Mouse (Mus musculus): ENCODE results near the gene Nlgn1. TPM values are rescaled to one million over a fixed set of nuclear protein-coding genes. Genes with fewer than 3 reads are reported as not detected.

Nlgn1 gene
- polyA plus RNA-seq, 1 experiment from 2014 or later = 0.24 TPM

DNA sequence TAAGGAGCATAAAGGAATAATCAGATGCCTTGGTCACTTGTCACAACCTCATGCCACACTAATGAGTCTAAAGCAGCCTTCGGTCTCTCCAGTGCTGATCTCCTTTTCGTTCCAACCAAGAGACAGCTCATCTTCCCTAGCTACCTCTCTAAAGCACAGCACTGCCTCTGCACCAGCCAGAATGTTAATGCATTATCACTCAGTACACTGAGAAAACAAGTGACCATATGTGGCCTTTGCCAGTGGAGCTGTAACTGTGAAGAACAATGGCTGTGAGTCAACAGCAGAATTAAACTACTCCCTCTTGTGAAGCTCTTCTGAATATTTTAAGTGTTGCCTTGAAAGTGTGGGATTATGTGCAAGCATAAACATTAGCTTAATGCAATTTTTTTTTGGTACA lies 14.9 kb downstream of the Nlgn1 start:
- Histone ChIP-seq H3K36me3 (no peaks in the 10 kb centered on the region), H3K4me3 (no peak overlapping the region), H3K4me2 (no peak overlapping the region), H3K9ac (no peak overlapping the region), H3K4me1 (replicated peaks) (no peaks in the 10 kb centered on the region), H3K27me3 (replicated peaks) (no peaks in the 10 kb centered on the region), H3K27ac (ENCODE audit: poor library complexity, severe bottlenecking) (no peak overlapping the region), H3K9me3 (replicated peaks) (no peaks in the 10 kb centered on the region)
- WGBS = 61% methylated on average over 2 of the region's 2 CpGs
- no peak for ATAC-seq (ENCODE audit: insufficient number of reproducible peaks, low FRiP score)

DNA sequence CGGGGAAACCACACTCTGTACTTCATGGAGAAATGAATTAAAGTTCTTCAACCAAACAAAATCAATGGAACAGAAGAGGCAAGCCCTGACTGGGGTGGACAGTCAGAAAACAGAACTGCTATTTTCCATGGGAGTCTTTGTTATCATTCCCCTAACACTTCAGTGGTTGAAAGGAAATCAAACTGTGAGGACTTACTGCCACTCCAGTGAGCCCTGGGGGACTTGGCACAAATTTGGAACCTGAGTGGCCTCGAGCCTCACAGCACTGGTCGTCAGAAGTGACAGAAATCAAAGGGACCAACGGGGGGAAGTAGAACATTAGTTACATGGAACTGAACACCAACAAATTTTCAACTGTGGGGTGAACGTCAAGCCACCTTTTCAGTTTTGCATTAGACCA lies 34.4 kb downstream of the Nlgn1 start:
- no peak for ATAC-seq (ENCODE audit: insufficient number of reproducible peaks, low FRiP score)
- WGBS = 54% methylated on average over 5 of the region's 5 CpGs

DNA sequence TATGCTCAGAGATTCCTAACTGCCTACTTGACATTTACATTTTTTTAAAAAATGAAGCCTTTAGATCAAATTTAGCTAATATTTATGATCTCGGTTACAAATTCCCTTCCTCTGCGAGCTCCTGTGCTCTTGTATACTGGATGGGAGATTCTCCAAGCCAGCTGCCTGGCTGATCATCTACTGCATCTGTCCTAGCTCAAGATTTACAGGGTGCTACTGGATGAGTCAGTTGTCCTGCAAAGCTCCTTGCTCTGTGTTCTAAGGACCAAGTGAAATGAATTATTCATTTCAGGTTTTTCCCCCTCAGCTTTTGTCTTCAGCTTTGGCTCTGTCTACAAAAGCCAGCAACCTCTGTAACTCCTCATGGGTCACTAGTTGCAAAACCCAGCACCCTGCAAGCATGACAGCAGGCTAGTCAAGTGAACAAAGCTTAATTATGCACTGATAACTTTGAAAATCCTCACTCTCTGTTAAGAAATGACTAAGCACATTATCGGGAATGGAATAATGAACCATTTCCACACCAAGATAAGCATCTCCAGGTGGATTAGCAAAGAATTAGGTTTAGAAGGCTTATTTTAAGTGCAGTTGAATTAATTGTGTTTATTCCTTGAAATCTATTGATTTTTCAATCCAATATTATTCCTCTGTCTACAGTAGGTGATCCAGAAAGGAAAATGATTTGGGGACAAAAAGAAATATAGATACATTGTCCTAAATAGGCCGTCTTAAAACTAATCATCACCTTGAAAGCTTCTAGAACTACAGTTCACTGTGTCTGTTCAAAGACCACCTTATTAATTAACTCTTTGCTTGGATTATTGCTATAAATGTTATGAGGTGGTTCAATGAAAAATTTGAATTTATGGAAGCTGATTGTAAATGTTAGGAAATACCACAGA lies 61.1 kb downstream of the Nlgn1 start:
- Histone ChIP-seq H3K27me3 (replicated peaks) (no peaks in the 10 kb centered on the region), H3K27ac (ENCODE audit: poor library complexity, severe bottlenecking) (no peak overlapping the region), H3K4me2 (no peak overlapping the region), H3K9ac (no peak overlapping the region), H3K4me1 (replicated peaks) (no peaks in the 10 kb centered on the region), H3K36me3 (no peaks in the 10 kb centered on the region), H3K4me3 (no peak overlapping the region), H3K9me3 (replicated peaks) (no peaks in the 10 kb centered on the region)
- WGBS = 59% methylated on average over 4 of the region's 4 CpGs
- no peak for ATAC-seq (ENCODE audit: insufficient number of reproducible peaks, low FRiP score)

More for the DNA sequence above, 34.4 kb downstream of the Nlgn1 start:
- Histone ChIP-seq H3K9me3 (replicated peaks) (no peaks in the 10 kb centered on the region), H3K4me1 (replicated peaks) (no peaks in the 10 kb centered on the region), H3K36me3 (no peaks in the 10 kb centered on the region), H3K9ac (no peak overlapping the region), H3K4me2 (no peak overlapping the region), H3K4me3 (no peak overlapping the region), H3K27ac (ENCODE audit: poor library complexity, severe bottlenecking) (no peak overlapping the region), H3K27me3 (replicated peaks) (no peaks in the 10 kb centered on the region)

DNA sequence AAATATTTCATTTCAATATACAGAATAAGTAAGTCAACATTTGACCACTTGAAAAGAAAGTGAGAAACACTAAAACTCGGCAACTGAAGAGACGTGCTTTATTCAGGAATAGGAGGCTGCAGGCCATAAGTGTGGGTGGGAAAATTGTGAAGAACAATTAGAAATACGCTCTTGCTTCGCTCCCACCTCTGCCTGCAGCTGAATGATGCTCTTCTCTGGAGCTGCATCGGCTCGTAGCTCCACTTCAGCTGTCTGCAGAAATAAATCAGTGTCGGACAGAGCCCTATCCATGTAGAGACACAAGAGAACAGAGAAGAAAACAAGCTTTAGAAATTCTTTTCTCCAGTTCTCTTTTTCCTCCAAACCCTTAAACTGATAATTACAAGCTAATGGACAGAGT lies 85.7 kb downstream of the Nlgn1 start:
- no peak overlapping the region for H3K4me3 ChIP-seq
- H3K27me3 ChIP-seq (replicated peaks) = no peaks in the 10 kb centered on the region
- H3K4me1 ChIP-seq (replicated peaks) = no peaks in the 10 kb centered on the region
- H3K9me3 ChIP-seq (replicated peaks) = no peaks in the 10 kb centered on the region
- H3K4me2 ChIP-seq = no peak overlapping the region
- 80% methylated on average over 7 of the region's 7 CpGs for WGBS
- ATAC-seq (ENCODE audit: insufficient number of reproducible peaks, low FRiP score) = no peak
- no peaks in the 10 kb centered on the region for H3K36me3 ChIP-seq
- H3K9ac ChIP-seq = no peak overlapping the region
- no peak overlapping the region for H3K27ac ChIP-seq (ENCODE audit: poor library complexity, severe bottlenecking)

DNA sequence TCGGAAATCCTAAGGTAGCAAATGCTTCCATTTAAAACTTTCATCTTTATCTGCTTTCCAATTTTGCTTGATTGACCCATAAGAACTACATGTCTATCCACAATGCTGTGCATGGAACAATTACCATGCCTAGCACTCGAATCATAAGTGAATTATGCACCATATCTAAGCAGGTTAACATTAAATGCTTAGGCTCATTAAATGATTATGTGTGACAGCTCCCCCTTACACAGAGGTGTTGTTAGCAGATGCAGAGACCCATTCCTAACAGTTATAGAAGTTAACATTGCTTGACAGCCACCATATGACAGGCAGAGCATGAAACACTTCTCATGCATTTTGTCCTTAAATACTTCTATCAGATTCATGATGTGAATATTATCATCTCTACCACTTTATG lies 89.0 kb downstream of the Nlgn1 start:
- H3K4me3 ChIP-seq = no peak overlapping the region
- H3K9me3 ChIP-seq (replicated peaks) = no peaks in the 10 kb centered on the region
- H3K4me2 ChIP-seq = no peak overlapping the region
- H3K27me3 ChIP-seq (replicated peaks) = no peaks in the 10 kb centered on the region
- H3K4me1 ChIP-seq (replicated peaks) = no peaks in the 10 kb centered on the region
- H3K27ac ChIP-seq (ENCODE audit: poor library complexity, severe bottlenecking) = no peak overlapping the region
- 57% methylated on average over 2 of the region's 2 CpGs for WGBS
- no peak for ATAC-seq (ENCODE audit: insufficient number of reproducible peaks, low FRiP score)
- no peak overlapping the region for H3K9ac ChIP-seq
- H3K36me3 ChIP-seq = no peaks in the 10 kb centered on the region

DNA sequence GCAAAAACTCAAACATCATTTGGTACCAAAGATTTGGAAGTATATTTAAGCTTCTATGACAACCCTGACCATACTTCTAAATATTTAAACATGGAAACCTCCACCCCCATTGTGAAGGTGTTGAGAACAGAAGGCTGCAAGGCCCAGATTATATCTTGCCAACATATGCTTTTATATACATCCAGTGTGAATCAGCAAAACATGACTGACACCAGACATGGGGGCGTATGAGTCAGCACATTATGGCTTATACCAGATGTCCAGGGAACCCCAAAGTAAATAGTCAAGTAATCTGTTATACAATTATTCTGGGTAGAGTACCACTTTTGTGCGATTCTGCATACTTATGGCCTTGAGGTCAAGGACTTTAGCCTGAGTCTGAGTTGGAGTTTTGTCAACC lies 102.3 kb downstream of the Nlgn1 start:
- H3K9ac ChIP-seq = no peak overlapping the region
- no peak for ATAC-seq (ENCODE audit: insufficient number of reproducible peaks, low FRiP score)
- 78% methylated on average over 2 of the region's 2 CpGs for WGBS

DNA sequence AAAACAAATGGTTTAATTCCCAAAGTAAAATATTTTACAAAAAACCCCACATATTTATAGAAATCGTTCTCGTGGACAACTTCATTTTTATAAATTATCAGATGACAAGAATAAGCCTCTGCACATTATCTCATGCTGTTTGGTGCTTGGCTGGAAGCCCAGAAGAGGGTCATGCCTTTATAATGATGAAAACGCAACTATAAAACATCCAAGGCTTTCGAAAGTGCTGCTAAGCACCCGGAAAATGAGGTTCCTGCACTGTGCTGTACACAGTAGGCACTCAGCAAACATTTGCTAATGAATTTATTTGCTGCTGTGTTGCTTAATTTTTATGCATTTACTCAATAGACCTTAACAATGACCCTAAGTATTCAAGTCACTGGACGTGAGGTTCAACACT lies 103.4 kb downstream of the Nlgn1 start:
- Histone ChIP-seq H3K27ac (ENCODE audit: poor library complexity, severe bottlenecking) (no peak overlapping the region), H3K9me3 (replicated peaks) (no peaks in the 10 kb centered on the region), H3K4me1 (replicated peaks) (no peaks in the 10 kb centered on the region), H3K9ac (no peak overlapping the region), H3K36me3 (no peaks in the 10 kb centered on the region), H3K4me3 (no peak overlapping the region), H3K27me3 (replicated peaks) (no peaks in the 10 kb centered on the region), H3K4me2 (no peak overlapping the region)
- no peak for ATAC-seq (ENCODE audit: insufficient number of reproducible peaks, low FRiP score)
- WGBS = 57% methylated on average over 6 of the region's 6 CpGs

More for the DNA sequence above, 102.3 kb downstream of the Nlgn1 start:
- Histone ChIP-seq H3K36me3 (no peaks in the 10 kb centered on the region), H3K27me3 (replicated peaks) (no peaks in the 10 kb centered on the region), H3K4me3 (no peak overlapping the region), H3K4me1 (replicated peaks) (no peaks in the 10 kb centered on the region), H3K4me2 (no peak overlapping the region), H3K9me3 (replicated peaks) (no peaks in the 10 kb centered on the region), H3K27ac (ENCODE audit: poor library complexity, severe bottlenecking) (no peak overlapping the region)

DNA sequence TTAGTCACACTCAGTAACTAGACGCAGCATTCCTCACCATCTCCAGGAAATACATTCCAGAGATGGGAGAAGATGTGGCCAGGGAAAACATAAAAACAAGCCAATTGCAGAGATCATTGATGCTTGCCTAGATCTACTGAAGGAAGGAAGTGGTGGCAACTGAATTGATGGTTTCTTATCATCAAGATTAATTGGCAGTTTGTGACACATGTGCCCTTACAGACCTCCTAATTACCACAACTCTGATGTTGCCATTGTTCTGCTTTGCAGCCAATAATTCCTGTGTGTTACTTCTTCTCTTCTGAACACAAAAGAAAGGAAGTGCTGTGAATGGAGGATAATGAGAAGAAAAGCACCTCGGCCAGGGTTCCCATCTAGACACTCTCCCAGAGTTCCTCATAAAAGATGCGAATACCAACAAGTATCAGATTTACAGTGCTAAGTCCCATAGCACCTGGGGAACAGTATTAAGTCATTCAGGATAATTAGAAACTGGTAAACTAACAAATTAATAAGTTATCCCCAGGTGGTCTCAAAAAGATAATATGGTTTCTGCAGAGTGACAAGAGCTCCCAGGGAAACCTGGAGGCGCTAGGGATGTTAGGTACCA lies 104.0 kb downstream of the Nlgn1 start:
- 58% methylated on average over 4 of the region's 4 CpGs for WGBS
- ATAC-seq (ENCODE audit: insufficient number of reproducible peaks, low FRiP score) = no peak
- no peaks in the 10 kb centered on the region for H3K36me3 ChIP-seq

DNA sequence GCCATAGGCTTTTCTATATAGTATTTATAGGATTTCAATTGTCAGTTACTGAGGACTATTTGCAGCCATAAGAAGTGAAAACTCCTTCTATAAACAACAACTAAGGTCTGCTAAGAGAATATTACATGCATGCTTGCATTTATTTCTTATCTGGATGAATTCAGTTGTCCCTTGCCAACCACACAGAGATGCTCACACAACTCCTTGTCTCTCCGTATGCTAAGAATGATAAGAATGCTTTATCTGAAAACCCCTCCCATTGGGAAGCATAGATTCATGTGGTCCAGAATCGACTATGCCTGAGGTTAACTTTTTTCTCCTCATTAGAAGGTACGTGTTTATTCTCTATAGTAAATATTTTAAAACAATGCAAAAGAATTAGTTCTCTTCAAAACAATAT lies 108.8 kb downstream of the Nlgn1 start:
- 49% methylated on average over 3 of the region's 3 CpGs for WGBS
- H3K9me3 ChIP-seq (replicated peaks) = no peaks in the 10 kb centered on the region
- ATAC-seq (ENCODE audit: insufficient number of reproducible peaks, low FRiP score) = no peak

More for the DNA sequence above, 104.0 kb downstream of the Nlgn1 start:
- Histone ChIP-seq H3K27ac (ENCODE audit: poor library complexity, severe bottlenecking) (no peak overlapping the region), H3K4me2 (no peak overlapping the region), H3K9me3 (replicated peaks) (no peaks in the 10 kb centered on the region), H3K4me3 (no peak overlapping the region), H3K4me1 (replicated peaks) (no peaks in the 10 kb centered on the region), H3K9ac (no peak overlapping the region), H3K27me3 (replicated peaks) (no peaks in the 10 kb centered on the region)

DNA sequence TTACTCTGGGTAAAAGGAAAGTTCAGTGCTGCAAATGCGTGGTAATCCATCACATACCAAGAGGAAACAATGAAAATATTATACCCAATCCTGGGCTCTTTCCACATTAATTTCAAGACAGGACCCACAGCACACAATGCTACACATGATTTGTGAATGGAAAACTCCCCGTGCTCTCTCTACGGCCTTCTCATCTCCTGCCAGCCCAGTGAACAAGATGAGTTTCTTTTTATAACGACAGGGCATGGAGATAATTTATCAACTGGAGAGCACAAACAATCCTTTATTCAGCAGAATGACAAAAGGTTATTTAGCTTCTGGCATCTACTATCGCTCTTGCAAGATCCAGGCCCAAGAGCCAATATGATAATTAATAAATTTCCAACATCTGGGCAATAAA lies 116.0 kb downstream of the Nlgn1 start:
- H3K4me1 ChIP-seq (replicated peaks) = no peaks in the 10 kb centered on the region
- no peaks in the 10 kb centered on the region for H3K27me3 ChIP-seq (replicated peaks)
- H3K27ac ChIP-seq (ENCODE audit: poor library complexity, severe bottlenecking) = no peak overlapping the region
- H3K36me3 ChIP-seq = no peaks in the 10 kb centered on the region
- H3K4me2 ChIP-seq = no peak overlapping the region
- H3K9me3 ChIP-seq (replicated peaks) = no peaks in the 10 kb centered on the region
- ATAC-seq (ENCODE audit: insufficient number of reproducible peaks, low FRiP score) = no peak
- no peak overlapping the region for H3K9ac ChIP-seq
- no peak overlapping the region for H3K4me3 ChIP-seq
- WGBS = 60% methylated on average over 5 of the region's 5 CpGs

More for the DNA sequence above, 108.8 kb downstream of the Nlgn1 start:
- H3K9ac ChIP-seq = no peak overlapping the region
- H3K27ac ChIP-seq (ENCODE audit: poor library complexity, severe bottlenecking) = no peak overlapping the region
- no peak overlapping the region for H3K4me2 ChIP-seq
- no peaks in the 10 kb centered on the region for H3K27me3 ChIP-seq (replicated peaks)
- H3K36me3 ChIP-seq = no peaks in the 10 kb centered on the region
- no peak overlapping the region for H3K4me3 ChIP-seq
- no peaks in the 10 kb centered on the region for H3K4me1 ChIP-seq (replicated peaks)

DNA sequence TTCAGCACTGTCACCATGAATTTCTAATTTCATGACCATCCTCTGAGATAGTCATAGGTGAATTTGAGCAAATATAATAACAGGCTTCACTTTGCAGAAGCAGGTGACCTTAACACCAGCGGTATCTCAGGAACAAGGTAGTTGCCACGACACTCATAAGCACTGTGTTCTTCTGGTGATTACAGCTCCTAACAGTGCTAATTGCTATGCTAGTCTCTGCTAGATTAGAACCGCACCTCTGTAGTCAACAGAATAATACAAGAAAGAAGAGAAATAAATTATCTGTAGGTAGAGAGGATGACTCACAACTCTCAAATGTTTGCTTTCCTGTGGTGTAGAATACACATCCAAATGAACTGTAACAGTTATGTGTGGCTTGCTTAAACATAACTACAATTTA lies 129.6 kb downstream of the Nlgn1 start:
- Histone ChIP-seq H3K36me3 (no peaks in the 10 kb centered on the region), H3K27ac (ENCODE audit: poor library complexity, severe bottlenecking) (no peak overlapping the region), H3K4me1 (replicated peaks) (no peaks in the 10 kb centered on the region), H3K9ac (no peak overlapping the region), H3K4me3 (no peak overlapping the region), H3K4me2 (no peak overlapping the region), H3K27me3 (replicated peaks) (no peaks in the 10 kb centered on the region), H3K9me3 (replicated peaks) (no peaks in the 10 kb centered on the region)
- no peak for ATAC-seq (ENCODE audit: insufficient number of reproducible peaks, low FRiP score)
- WGBS = 82% methylated on average over 3 of the region's 3 CpGs
